Mouse (Mus musculus): ENCODE results near the gene Chd2.
"Not testable (repeated sequence)": the region's sequence is repeated elsewhere in the genome, so short reads cannot be mapped to it uniquely, and the experiment has no call there.

Gene Chd2

DNA sequence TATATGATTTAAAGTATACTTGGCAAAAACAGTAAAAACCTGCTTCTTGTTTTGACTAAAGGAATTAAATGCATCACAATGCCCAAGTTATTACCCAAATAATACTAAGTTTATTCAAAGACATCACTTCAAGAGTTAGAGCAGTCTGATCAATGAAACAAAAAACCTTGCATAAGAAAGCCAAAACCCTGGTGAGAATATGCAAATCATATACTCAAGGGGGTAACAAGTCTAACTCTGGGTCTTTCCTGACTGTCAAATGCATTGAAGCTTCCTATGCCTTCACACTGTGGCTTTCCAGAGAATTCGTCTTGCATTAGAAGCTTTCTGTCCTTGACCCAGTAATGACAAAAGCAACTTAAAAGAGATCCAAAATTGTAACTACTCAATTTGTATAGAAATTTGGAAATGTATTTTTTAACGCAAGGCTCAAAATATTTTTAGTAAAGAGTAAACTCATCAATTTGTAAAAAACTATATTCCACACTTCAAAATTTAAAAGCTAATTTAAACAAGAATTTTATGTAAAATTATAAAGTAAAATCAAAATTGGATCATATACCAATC, 2.4 kb downstream of the Chd2 start:
- peak; percentile 54 for DNase-seq

DNA sequence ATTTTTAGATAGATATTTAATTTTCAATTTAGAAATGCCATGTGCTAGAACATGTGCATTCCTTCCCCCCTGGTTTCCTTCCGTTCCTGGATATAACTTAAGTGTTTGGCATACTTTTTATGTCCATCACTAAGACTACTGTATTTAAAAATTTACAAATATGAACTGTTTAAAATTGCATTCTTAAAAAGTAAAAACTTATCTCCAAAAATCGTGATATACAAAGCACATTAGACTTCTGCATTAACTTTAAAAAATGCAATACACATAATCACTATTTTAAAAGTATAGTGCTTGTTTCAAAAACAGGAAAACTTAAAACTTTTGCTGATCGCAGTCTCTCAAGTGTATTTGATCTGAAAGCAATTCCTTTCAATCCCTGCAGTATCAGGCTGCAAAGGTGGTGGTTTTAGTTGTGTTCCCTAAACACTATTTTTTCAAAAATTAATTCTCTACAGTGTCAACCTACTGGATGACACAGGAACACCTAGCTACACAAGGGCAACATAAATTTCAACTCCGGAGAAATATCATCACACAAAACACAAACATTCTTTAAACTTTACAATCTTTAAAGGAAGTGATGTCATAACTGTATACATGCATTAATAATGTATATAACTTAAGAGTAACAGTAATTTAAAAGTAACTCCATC, 3.1 kb downstream of the Chd2 start:
- no peak for DNase-seq

DNA sequence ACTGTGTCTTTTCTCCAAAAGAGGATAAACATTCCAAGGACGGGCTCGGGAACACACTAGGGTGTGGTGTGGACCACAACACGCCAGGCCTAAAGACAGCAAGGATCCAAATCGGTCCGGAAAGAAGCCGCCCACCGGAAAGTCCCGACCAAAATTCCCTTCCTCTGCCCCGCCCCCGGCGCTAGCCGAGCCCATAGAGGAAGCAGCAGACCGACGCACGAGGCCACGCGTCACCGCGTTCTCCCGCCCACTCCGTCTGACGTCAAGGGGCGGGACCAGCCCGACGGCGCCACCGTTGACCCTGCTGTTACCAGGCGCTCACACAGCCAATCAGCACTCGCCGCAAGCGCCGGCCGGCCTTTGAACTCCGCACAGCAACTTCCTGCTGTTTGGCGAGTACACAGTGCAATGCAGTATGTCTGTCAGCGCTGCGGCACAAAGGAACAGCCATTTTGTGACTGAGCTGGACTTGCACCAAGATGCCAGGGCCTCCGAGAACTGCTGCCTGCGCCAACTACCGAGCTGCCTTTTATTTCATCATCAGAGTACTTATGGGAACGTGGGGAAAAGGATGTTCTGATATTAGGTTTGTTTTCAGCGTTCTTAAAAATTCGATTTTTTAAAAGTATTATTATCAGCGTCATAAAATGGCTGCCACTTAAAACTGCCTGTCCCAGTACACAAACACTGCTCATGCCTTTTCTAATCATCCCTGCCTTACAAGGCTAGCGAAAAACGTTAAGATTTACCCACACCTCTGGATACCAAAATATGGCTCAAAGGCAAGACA, 3.8 kb downstream of the Chd2 start:
- peak; percentile 98 for DNase-seq

DNA sequence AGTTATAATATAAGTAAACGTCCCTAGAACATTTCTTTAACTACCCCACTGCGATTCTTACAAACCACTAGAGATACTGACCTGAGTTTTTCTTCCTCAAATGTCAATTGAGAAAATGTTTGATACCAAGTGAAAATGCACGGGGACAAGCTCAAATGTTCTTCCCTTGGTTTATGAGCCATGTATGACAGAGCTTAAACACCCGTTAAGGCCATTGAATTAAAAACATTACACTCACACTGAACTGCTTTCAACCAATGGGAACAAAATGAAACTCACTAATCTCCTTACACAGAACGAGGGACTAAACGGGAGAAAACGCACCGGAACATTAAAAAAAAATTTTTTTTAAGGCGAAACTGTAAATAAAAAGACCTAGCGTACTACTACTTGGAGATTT, 4.4 kb downstream of the Chd2 start:
- DNase-seq: no peak

DNA sequence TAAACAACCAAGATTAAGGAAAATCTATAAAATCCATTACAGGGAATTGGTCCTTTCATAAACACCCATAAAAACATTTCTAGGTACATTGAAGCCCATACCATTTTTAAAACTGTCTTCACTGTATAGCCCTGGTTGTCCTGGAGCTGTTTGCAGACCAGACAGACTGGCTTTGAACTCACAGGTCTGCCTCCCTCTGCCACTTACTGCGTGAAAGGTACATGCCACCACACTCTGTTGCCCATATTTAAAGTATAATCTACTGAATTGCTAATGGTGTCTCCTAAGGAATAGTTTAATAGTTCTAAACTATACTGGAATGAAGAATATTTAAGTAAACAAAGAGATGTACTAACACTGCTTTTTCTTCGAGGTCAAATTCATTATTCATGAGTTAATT, 5.1 kb downstream of the Chd2 start:
- DNase-seq: no peak

DNA sequence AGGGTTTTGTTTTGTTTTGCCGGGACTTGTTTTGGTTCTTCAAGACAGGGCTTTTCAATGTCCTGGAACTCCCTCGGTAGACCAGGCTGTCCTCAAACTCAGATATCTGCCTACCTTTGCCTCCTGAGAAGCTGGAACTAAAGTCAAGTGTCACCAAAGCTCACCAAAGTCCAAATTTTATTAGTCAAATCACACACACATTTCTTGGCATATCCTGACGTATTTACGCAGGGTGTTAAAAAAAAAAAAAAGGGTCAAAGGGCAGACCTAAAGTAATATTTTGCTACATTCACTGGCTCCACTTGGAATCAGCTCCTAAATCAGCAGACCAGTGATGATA, 5.8 kb downstream of the Chd2 start:
- DNase-seq: no peak

DNA sequence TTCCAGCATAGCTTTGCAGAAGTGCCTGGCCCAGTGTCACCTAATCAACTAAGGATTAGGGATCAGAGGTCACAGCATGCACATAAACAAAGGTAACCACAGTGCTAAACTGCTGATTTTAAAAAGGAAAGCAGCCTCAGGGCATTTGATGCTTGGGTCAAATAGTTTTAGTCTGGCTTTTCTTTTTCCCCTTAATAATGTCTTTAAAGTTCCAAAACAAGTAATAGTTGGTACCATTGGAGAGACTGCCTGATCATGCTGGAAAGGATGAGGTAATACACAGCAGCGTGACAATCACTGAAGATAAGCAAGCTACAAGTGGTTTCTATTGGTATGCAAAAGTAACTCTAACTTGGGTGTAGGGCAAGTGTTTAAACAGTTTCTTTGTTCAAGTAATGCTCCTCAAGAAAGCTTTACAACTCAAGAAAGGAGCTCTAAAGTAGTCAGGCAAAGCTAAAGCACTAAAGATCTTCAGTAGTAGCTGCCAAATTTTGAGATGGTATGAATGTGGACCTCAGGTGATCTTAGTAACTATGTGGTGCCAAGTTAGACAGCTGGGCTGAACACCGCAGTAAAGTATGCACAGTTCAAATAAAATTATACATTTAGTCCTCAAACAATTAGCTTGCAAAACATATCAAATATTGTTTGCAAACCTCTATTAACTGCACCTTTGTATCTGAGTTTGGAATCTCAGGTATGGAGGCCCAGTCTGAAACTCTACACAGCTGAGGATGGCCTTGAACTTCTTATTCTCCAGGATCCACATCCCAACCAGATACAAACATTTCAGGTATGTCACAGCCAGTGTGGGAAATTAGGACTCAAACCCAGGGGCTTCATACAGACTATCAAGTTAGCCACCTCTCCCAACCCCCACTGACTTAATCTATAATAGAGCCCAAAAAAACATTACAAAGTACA, 6.4 kb downstream of the Chd2 start:
- DNase-seq: no peak

DNA sequence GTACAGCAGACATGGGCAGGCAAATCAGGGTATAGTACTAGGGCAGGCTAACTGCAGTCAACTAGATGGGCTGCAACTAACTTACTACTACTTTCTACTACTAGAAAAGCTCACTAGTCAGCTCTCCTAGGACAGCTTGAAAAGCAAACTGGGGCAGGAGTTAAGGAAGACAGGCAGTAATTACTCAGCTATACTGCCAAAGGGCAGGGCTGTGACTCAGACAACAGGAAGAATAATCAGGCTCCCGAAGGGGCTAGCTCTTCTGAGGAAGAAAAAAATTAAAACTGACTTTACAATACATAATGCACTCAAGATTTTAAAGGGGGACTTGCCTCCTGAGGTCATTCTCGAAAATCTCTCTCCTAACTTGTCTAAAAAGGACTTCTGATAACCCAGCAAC, 8.2 kb downstream of the Chd2 start:
- no peak for DNase-seq

DNA sequence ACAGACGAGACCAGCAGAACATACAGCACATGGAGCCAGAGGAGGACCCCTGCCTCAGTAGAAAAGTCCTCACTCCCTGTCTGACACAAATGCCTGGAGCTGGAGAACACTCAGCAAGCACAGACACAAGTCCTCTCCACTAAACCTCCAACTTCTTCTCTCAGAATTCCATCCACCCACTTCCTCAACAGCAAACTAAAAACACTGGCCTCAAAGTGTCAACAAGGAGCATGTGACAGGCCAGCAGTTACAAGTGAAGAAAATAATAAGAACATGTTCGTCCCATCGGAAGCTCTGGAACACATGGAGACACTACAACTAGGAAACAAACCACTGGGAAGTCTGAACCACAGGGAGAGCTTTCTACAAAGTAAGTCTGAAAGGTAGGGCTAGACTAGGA, 8.7 kb downstream of the Chd2 start:
- DNase-seq: no peak

DNA sequence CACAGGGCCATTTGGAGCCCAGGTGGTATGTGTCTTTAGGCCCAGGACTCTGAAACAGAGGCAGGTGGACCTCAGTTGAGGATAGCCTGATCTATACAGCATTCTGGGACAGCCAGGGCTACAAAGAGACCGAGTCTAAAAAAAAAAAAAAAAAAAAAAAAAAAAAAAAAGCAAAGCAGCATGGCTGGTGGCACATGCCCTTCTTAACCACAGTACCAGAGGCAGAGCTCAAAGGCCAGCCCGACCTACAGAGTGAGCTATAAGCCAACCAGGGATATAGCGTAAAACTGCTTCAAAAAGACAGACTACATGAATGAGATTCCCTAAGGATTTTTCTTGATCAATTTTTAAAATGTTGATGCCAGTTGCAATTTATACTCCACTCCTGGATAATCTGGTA, 9.5 kb downstream of the Chd2 start:
- no peak for DNase-seq

DNA sequence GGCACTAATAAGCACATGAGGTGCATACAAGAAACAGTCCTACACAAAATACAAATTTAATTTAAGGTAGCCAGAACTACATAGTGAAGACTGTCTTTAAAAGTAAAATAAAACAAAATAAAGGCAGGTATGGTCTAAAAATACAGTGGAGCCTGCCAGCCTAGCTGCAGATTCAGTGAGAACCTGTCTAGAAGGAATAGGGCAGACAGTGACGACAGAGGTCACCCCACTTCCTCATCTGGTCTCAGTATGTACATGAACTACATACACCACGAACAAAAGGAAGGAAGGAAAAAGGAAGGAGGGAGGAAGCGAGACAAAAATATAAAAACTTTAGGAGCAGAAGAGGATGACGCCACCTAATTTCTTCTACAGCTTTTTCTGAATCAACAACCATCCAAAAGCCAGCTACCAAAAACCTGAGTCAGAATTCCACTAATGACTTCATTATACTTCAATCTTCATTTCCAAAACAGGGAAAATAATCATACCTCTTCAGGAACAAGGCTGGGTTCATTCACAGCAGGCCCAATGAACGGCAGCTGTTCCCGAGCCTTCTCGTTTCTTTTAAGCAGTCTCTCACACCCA, 10.0 kb downstream of the Chd2 start:
- DNase-seq: no peak

DNA sequence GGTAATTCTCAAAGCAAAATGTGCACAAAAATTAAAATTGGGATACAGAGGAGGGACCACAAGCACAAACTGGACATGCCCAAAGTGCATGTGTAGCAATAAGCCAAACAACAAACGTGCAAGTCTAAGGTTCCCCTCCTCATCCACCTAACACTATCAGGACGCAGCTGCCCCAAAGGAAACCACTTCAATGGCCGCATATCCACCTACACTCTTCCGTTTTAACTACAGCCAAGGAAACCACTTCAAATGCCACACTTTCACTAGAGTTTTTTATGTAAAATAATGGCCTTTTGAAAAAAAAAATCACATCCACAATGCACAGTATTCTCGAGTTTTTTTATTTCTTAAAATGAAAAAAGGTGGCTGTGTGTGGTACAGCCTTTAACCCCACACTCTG, 10.8 kb downstream of the Chd2 start:
- no peak for DNase-seq

DNA sequence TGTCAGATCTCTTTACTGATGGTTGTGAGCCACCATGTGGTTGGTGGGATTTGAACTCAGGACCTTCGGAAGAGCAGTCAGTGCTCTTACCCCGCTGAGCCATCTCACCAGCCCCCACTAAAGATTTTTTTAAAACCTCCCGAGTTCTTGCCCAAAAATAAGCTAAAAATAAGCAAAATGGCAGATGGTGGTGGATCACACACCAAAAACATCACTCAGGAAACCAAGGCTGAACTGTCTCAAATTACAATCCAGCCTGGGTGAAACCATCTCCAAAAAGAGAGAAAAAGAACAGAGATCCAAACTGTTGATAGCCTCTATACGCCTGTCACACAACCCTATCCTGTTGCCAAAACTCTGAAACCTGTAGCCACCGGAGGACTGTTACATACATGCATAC, 11.5 kb downstream of the Chd2 start:
- DNase-seq: no peak

DNA sequence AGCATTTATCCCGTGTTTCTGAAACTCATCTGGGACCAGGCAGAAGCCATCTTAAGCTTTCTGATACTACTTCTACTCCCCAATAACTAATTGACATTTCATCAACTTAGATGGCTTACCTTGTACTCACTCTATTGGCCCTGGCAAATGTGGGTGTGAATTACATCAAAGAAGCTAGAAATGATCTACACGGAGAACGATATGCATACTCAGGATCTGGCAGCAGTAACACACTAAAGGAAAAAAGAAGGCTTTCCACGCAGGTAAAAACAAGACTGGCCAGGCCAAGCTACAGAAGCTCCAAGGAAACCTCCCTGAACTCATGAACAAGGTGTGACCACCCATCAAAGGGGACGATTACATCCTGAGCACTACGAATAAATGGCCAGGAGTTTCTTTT, 12.4 kb downstream of the Chd2 start:
- DNase-seq: no peak

DNA sequence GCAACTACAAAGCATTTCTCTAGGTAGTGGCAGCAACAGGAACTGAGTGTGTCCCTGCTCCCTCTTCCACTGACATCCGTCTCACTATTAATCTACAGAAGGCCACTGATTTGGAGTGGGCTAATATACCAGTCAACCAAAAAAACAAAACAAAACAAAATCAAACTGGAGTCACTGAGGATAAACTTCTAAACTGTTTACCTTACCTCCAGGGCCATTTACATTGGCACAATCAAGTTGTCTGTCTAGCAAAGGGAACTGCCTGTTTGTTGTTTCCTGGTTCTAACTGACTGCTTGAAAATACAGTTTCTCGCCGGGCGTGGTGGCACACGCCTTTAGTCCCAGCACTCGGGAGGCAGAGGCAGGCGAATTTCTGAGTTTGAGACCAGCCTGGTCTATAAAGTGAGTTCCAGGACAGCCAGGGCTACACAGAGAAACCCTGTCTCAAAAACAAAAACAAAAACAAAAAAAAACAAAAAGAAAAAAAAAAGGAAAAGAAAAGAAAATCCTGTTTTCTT, 13.2 kb downstream of the Chd2 start:
- DNase-seq: not testable (repeated sequence)

DNA sequence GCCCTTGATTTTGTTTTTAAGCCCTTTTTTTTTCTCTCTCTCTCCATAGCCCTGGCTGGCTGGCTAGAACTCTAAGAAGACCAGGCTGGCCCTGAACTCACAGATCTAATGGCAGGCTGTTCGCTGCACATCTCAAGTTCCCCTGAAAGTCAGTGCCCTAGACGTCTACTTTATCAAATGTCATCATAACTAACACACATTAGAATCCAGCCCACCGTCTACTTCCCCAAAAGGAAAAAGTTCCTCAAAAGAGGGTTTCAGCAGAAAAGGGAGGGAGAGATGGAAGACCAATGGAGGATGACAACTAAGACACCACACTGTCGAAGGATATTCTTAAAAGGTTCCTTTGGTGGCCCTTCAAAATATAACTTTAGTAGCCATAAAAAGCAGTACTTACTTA, 14.4 kb downstream of the Chd2 start:
- no peak for DNase-seq

DNA sequence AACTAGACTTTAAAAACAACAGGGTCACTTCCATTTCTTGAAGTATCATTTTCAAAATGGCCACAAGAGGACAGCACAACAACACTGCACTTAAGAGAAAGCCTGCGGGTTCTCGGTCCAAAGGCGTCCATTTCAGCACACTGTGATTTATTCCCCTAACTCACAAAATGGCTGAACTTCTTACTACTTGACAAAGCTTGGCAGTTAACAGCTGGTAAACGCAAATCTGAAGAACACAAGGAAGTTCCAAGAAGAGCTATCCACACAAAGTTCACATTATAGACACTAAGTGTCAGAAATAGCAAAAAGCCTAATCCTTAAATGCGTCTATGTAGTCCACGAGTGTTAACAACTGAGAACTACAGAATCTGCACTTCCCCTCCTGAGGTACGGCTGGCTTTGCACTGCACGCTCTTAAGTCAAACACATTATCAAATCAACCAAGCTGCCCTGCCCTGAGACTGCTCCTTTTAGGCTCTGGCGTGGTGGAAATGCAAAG, 17.1 kb downstream of the Chd2 start:
- DNase-seq: peak; percentile 88

DNA sequence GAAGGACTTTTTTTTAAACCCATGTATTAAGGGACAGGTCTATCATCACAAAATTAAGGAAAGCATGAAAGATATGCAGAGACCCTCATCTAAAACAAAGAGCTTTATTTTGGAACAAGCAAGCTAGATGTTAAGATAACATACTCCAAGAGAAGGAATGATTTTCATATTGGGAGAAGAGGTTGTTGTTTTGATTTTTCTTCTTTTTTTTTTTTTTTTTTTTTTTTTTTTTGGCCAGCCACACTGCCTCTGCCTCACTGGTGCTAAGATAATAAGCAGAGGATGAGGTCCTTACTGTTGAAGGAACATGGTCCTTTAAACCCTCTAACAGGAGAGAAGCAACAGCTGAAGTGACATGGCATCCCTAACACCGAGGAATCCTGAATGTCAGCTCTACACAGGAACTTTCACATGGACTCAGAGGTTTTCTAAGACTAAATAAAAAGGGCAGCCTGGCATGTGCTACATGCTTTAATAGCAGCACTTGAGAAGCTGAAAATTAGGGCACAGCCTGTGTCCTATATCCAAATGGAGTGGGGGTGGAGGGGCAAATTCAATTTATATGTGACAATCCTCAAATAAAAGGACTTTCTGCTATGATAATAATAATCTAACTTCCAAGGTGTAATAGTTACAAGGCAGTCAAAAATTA, 17.9 kb downstream of the Chd2 start:
- no peak for DNase-seq

DNA sequence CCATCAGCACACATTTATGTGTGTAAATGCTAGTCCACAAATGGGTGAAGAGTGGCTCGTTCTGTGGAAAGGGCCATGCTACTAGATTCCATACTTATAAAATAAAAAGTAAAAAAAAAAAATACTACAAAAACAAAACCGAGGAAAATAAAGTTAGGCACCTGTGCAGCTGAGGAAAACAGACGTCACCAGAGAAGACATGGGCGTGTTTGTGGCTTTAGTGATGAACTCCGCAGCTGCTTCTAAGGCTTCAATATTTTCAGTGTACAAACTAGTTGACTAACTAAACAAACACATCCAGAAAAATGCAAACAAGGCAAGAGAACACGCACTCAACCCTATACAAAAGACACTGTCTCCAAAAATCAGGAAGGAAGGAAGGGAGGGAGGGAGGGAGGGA, 18.4 kb downstream of the Chd2 start:
- DNase-seq: no peak

DNA sequence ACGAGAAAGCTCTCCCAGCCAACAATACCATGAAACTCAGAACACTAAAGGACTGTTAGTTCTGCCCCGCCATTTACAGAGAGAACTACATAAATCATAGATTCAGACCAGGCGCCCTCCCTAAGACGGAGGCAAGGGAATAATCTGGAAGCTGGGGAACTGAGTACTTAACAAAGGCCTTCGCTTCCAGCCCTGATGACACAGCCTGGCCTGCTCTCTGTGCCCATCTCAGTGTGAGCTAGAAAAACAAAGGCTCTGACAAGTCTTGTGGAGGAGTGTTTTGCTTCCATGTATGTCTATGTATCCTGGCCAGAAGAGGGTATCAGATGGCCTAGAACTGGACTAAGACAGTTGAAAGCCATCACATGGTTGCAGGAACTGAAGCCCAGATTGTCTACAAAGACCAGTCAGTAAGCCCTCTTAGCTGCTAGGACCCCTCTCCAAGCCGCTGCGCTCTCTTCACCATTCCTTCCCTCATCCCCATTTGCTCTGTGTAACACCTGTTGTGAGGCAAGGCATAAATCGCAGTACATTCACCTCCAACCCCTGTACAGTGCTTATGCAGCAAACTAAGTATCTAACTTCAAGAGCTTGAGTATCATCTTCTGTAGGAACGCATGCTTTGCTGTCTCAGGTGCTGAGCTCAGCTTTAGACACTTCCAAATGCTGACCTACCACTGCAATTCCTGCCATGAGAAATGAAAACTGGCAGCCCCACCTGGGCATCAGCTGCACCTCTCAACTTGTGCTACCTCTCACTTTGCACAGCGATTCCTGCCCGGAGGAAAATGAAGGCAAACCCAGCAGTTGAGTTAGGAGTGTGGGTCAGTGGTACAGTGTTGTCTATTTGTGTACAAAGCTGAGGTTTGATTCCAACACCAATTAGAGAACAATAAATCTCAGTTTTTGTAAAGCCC, 20.1 kb downstream of the Chd2 start:
- DNase-seq: no peak

DNA sequence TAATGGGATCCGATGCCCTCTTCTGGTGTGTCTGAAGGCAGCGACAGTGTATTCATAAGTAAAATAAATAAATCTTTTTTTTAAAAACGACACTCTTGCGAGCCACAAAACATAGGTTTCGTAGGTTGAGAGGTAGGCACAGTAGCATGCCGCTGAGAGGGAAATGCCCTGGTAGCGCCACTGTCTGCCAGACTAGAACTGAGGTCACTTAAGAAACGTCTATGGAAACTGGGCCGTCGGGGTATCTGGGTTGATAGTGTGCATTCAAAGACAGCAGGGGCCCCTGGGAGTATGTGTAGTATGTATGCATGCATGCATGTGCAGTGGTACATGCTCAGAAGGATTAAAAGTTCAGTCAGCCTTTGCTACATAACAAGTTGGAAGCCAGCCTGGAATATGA, 21.4 kb downstream of the Chd2 start:
- no peak for DNase-seq

All from embryo, embryonic 11 days (tissue).